ENCODE assay signal across 28 mouse cellular contexts in the genomic region with DNA sequence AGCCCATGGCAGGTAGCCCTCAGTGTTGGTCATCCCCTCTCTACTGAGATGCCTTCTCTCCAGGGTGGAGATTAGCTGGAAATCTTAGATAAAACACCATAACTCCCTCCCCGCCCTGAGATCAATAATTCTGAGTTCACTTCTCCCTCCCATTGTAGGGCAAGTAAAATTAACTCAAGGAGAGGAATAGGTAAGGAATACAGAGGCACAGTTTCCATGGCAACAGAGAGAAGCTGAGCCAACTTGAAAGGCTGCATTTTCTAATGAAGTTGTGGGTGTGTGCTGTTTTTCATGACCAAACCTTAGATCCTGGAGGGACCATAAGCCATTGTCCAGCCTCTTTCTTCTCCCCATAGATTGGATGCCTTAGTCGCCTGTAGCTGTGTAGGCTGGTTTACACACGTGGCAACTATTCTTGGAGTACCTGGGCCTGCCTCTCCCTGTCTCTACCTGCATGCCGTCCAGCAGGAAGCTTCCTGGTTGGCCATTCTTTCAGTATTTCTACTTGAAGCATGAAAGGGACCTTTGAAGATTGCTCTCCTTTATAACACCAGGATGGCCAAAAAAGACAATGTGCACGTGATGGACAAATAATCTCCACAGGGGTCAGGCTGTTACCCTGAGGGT.
DNase-seq lines count a peak whose midpoint lies in the region; ATAC-seq and TF ChIP-seq lines count a peak whose summit lies in the region.
"Had no signal": no experiment of that assay in that cellular context is flagged by ENCODE, and none has a peak within 500 bp of the region (broad histone marks: within the 10 kb centered on the region; RNA-seq: fewer than 3 reads in every experiment).

No protein-coding gene starts in this region.

- WGBS in forebrain, postnatal 0 days: 52% methylated on average over 5 of the region's 5 CpGs
- 48% methylated on average over 5 of the region's 5 CpGs for WGBS in forebrain, embryonic 16.5 days
- 73% methylated on average over 5 of the region's 5 CpGs for WGBS in lung, embryonic 14.5 days
- WGBS in small intestine, adult 2 months: 52% methylated on average over 5 of the region's 5 CpGs

- H3K27ac ChIP-seq in forebrain, postnatal 0 days (ENCODE audit: low read depth, low read length): no peak overlapping the region
- H3K27ac ChIP-seq in forebrain, embryonic 16.5 days (ENCODE audit: low read length): no peak overlapping the region
- no peak overlapping the region for H3K27ac ChIP-seq in lung, embryonic 14.5 days (ENCODE audit: low read depth)
- peak overlapping the region; percentile 18; the same call in 1 of the 2 replicates for H3K27ac ChIP-seq in small intestine, adult 2 months (ENCODE audit: insufficient read depth, low read depth, low read length)
- H3K27ac ChIP-seq: embryonic facial prominence, embryonic 13.5 days; forebrain, embryonic 12.5 days; hindbrain, embryonic 14.5 days; liver, embryonic 13.5 days; macrophage; neural tube, embryonic 13.5 days; stomach, embryonic 15.5 days had no signal

- no peak overlapping the region for H3K4me3 ChIP-seq in forebrain, postnatal 0 days (ENCODE audit: low read depth, low read length)
- H3K4me3 ChIP-seq in forebrain, embryonic 16.5 days (replicated peaks; ENCODE audit: low read length): no peak overlapping the region
- no peak overlapping the region for H3K4me3 ChIP-seq in lung, embryonic 14.5 days (ENCODE audit: low read depth, low read length)
- H3K4me3 ChIP-seq in small intestine, adult 2 months (ENCODE audit: low read depth, low read length): no peak overlapping the region
- H3K4me3 ChIP-seq: embryonic facial prominence, embryonic 13.5 days; erythroblast, embryonic 14.5 days; forebrain, embryonic 12.5 days; heart, embryonic 12.5 days; liver, embryonic 13.5 days; myocyte; neural tube, embryonic 13.5 days; stomach, embryonic 15.5 days had no signal

- no peak overlapping the region for H3K9ac ChIP-seq in forebrain, postnatal 0 days
- no peak overlapping the region for H3K9ac ChIP-seq in forebrain, embryonic 16.5 days (replicated peaks; ENCODE audit: low read depth, low read length)
- no peak overlapping the region for H3K9ac ChIP-seq in lung, embryonic 14.5 days
- H3K9ac ChIP-seq: embryonic facial prominence, embryonic 13.5 days; forebrain, embryonic 12.5 days; heart, embryonic 12.5 days; hindbrain, embryonic 14.5 days; liver, embryonic 13.5 days; neural tube, embryonic 13.5 days; stomach, embryonic 15.5 days had no signal

- peak; percentile 34 for DNase-seq in forebrain, postnatal 0 days
- peak; percentile 32 for DNase-seq in lung, embryonic 14.5 days
- DNase-seq in lung, postnatal 14 days: no peak
- peak; percentile 72 for DNase-seq in brain, adult 2 months (ENCODE audit: low read depth, low spot score)
- DNase-seq in thymus, postnatal 4 days: no peak
- DNase-seq: cerebellum, adult 2 months; cerebellum, postnatal 36 days; embryo, embryonic 11 days; gastrocnemius, postnatal 10 days; heart, adult 18-20 months; heart, postnatal 10 days; kidney, postnatal 25 days; liver, embryonic 13.5 days; lung, adult 2 months; retina, postnatal 1 day; right cerebral cortex, postnatal 25 days; thymus, postnatal 36 days had no signal

- no peaks in the 10 kb centered on the region for H3K27me3 ChIP-seq in forebrain, postnatal 0 days (ENCODE audit: insufficient read depth, low read length)
- no peaks in the 10 kb centered on the region for H3K27me3 ChIP-seq in forebrain, embryonic 16.5 days (replicated peaks; ENCODE audit: control insufficient read depth, insufficient read depth, low read length)
- no peaks in the 10 kb centered on the region for H3K27me3 ChIP-seq in lung, embryonic 14.5 days (ENCODE audit: insufficient read depth, low read length)
- no peaks in the 10 kb centered on the region for H3K27me3 ChIP-seq in small intestine, adult 2 months (ENCODE audit: control insufficient read depth, insufficient read depth, low read length)
- H3K27me3 ChIP-seq: embryonic facial prominence, embryonic 13.5 days; forebrain, embryonic 12.5 days; heart, embryonic 12.5 days; liver, embryonic 13.5 days; neural tube, embryonic 13.5 days; stomach, embryonic 15.5 days had no signal

- no peak for TF ChIP-seq POLR2A in small intestine, adult 2 months (IDR thresholded peaks at IDR 0.05; ENCODE audit: low read depth, low read length)

- peak; percentile 47; the same call in 1 of the 2 replicates for ATAC-seq in forebrain, postnatal 0 days
- no peak for ATAC-seq in forebrain, embryonic 16.5 days
- ATAC-seq in lung, embryonic 14.5 days (ENCODE audit: insufficient read depth): no peak

- H3K4me1 ChIP-seq in forebrain, postnatal 0 days (ENCODE audit: insufficient read depth): 0 out of 2 replicates have a peak, but pooled peaks cover 7% of the 10 kb centered on the region
- H3K4me1 ChIP-seq in forebrain, embryonic 16.5 days (replicated peaks; ENCODE audit: control insufficient read depth, insufficient read depth, low read length): peaks cover 5% of the 10 kb centered on the region; the same call in 1 of the 2 replicates
- peaks cover 11% of the 10 kb centered on the region; the same call in 1 of the 2 replicates for H3K4me1 ChIP-seq in lung, embryonic 14.5 days (ENCODE audit: insufficient read depth)
- peaks cover 30% of the 10 kb centered on the region for H3K4me1 ChIP-seq in small intestine, adult 2 months (ENCODE audit: control insufficient read depth, insufficient read depth, insufficient read length, low read length)
- H3K4me1 ChIP-seq: neural tube, embryonic 13.5 days; stomach, embryonic 15.5 days had no signal

- no peaks in the 10 kb centered on the region for H3K9me3 ChIP-seq in forebrain, postnatal 0 days (ENCODE audit: low read length)
- H3K9me3 ChIP-seq in forebrain, embryonic 16.5 days (ENCODE audit: control insufficient read depth, low read length): no peaks in the 10 kb centered on the region
- no peaks in the 10 kb centered on the region for H3K9me3 ChIP-seq in lung, embryonic 14.5 days (ENCODE audit: low read depth, low read length)
- H3K9me3 ChIP-seq: embryonic facial prominence, embryonic 13.5 days; forebrain, embryonic 12.5 days; heart, embryonic 12.5 days; liver, embryonic 13.5 days; neural tube, embryonic 13.5 days; stomach, embryonic 15.5 days had no signal

- no peak for TF ChIP-seq CTCF in forebrain, postnatal 0 days (IDR thresholded peaks at IDR 0.05; ENCODE audit: low read depth)
- TF ChIP-seq CTCF in lung, embryonic 14.5 days (IDR thresholded peaks at IDR 0.05; ENCODE audit: low read depth): no peak
- TF ChIP-seq CTCF in small intestine, adult 2 months (IDR thresholded peaks at IDR 0.05; ENCODE audit: extremely low read depth, insufficient read length, insufficient replicate concordance, low read depth, low read length): no peak

- H3K36me3 ChIP-seq in forebrain, postnatal 0 days (ENCODE audit: insufficient read depth): no peaks in the 10 kb centered on the region
- no peaks in the 10 kb centered on the region for H3K36me3 ChIP-seq in forebrain, embryonic 16.5 days (ENCODE audit: control insufficient read depth, insufficient read depth)
- H3K36me3 ChIP-seq in lung, embryonic 14.5 days (ENCODE audit: insufficient read depth): no peaks in the 10 kb centered on the region
- H3K36me3 ChIP-seq in small intestine, adult 2 months (ENCODE audit: control insufficient read depth, insufficient read depth, low read length): peaks cover 37% of the 10 kb centered on the region
- H3K36me3 ChIP-seq: embryonic facial prominence, embryonic 13.5 days; forebrain, embryonic 12.5 days; liver, embryonic 13.5 days; neural tube, embryonic 13.5 days; stomach, embryonic 15.5 days had no signal

- no peak overlapping the region for H3K4me2 ChIP-seq in forebrain, postnatal 0 days (ENCODE audit: low read depth)
- H3K4me2 ChIP-seq in forebrain, embryonic 16.5 days (ENCODE audit: low read length): no peak overlapping the region
- H3K4me2 ChIP-seq in lung, embryonic 14.5 days: no peak overlapping the region
- H3K4me2 ChIP-seq: embryonic facial prominence, embryonic 13.5 days; forebrain, embryonic 12.5 days; heart, embryonic 12.5 days; hindbrain, embryonic 14.5 days; liver, embryonic 13.5 days; neural tube, embryonic 13.5 days; stomach, embryonic 15.5 days had no signal

Comparison
In these comparisons a context has a peak if more than half of its experiments do, and no peak if none do; other contexts are left out.
1. DNase-seq: peak in forebrain, postnatal 0 days (single experiment), lung, embryonic 14.5 days (single experiment) and brain, adult 2 months (single experiment); none in lung, postnatal 14 days (single experiment) and thymus, postnatal 4 days (single experiment).